Mouse (Mus musculus) CH12.LX (cell line): ENCODE measurements around the gene Krt39. TPM values are rescaled to one million over a fixed set of nuclear protein-coding genes. Genes with fewer than 3 reads are reported as not detected.

ENCODE experiments used
- DNase-seq: peaks from one replicate; pipeline ENCODE4 v3.0.0-alpha.2; 2013; ENCODE audit errors: extremely low read depth
- H3K27ac ChIP-seq: 2 replicates; pipeline ENCODE4 v1.5.1; 2012; ENCODE audit warnings: low read depth, mild to moderate bottlenecking, control low read depth, moderate library complexity; ENCODE audit not compliant: insufficient read depth
- H3K27me3 ChIP-seq: replicated peaks from 2 replicates; pipeline ENCODE3; 2012; ENCODE audit warnings: inconsistent platforms
- H3K36me3 ChIP-seq, 2 experiments: replicated peaks in 1 of 2; 2 replicates each; pipeline versions ENCODE3 to v1.6.1; 2012; ENCODE audit warnings: inconsistent platforms in 1 of 2, low read length in 1 of 2, mild to moderate bottlenecking in 1 of 2, mixed read lengths in 1 of 2, moderate library complexity in 1 of 2; ENCODE audit not compliant: control insufficient read depth in 1 of 2, insufficient read depth in 1 of 2
- H3K4me1 ChIP-seq, 2 experiments: 2 replicates each; pipeline ENCODE4 v1.6.1; 2012; ENCODE audit warnings: inconsistent platforms in 1 of 2, moderate library complexity in 1 of 2; ENCODE audit not compliant: insufficient read depth in 2 of 2, control insufficient read depth in 1 of 2
- H3K4me2 ChIP-seq: 2 replicates; pipeline ENCODE4 v1.6.1; 2012; ENCODE audit warnings: low read depth, mild to moderate bottlenecking, control low read depth; ENCODE audit not compliant: poor library complexity, insufficient read depth, severe bottlenecking
- H3K4me3 ChIP-seq, 3 experiments: fragments of 150-350 bp in 1 of 3; sonication (generic) in 1 of 3; replicated peaks in 1 of 3; 2 replicates each; pipeline versions ENCODE3 to v1.5.1; 2011 to 2012; ENCODE audit warnings: low read depth in 2 of 3, low read length in 2 of 3, mild to moderate bottlenecking in 2 of 3, moderate library complexity in 2 of 3, control low read depth in 1 of 3, improper control_type of control experiment in 1 of 3, inconsistent platforms in 1 of 3, mixed read lengths in 1 of 3; ENCODE audit not compliant: poor library complexity in 1 of 3
- H3K79me2 ChIP-seq: replicated peaks from 2 replicates; pipeline ENCODE4 v1.6.1; 2012; ENCODE audit warnings: mild to moderate bottlenecking, moderate library complexity; ENCODE audit not compliant: control insufficient read depth, poor library complexity, insufficient read depth, severe bottlenecking; ENCODE audit errors: extremely low read depth
- H3K9ac ChIP-seq: 2 replicates; pipeline ENCODE4 v1.6.1; 2012; ENCODE audit warnings: low read depth, mild to moderate bottlenecking, control low read depth, moderate library complexity; ENCODE audit not compliant: insufficient read depth
- H3K9me3 ChIP-seq: replicated peaks from 2 replicates; pipeline ENCODE3; 2012; ENCODE audit warnings: low read length, inconsistent platforms, mixed read lengths
- CHD2 ChIP-seq: IDR thresholded peaks from 2 replicates; pipeline ENCODE4 v1.6.1; 2011; ENCODE audit warnings: low read length, improper control_type of control experiment
- ELF1 ChIP-seq: IDR thresholded peaks from 2 replicates; pipeline ENCODE4 v1.6.1; 2014; ENCODE audit warnings: low read depth, mild to moderate bottlenecking, inconsistent platforms, low read length, improper control_type of control experiment
- IRF4 ChIP-seq: IDR thresholded peaks from 2 replicates; pipeline ENCODE4 v1.6.1; 2014; ENCODE audit warnings: low read depth, mild to moderate bottlenecking, inconsistent platforms, low read length, improper control_type of control experiment
- JUN ChIP-seq: IDR thresholded peaks from 2 replicates; pipeline ENCODE4 v1.6.1; 2011; ENCODE audit warnings: low read depth, mild to moderate bottlenecking, low read length, improper control_type of control experiment, moderate library complexity; ENCODE audit not compliant: insufficient read depth
- JUND ChIP-seq: conservative IDR thresholded peaks from 2 replicates; pipeline ENCODE4 v1.6.1; 2011; ENCODE audit warnings: low read depth, low read length, improper control_type of control experiment
- MAFK ChIP-seq: IDR thresholded peaks from 2 replicates; pipeline ENCODE4 v1.6.1; 2011; ENCODE audit warnings: low read length, improper control_type of control experiment; ENCODE audit not compliant: insufficient replicate concordance
- MYC ChIP-seq: IDR thresholded peaks from 2 replicates; pipeline ENCODE4 v1.6.1; 2011; ENCODE audit warnings: low read depth, mild to moderate bottlenecking, improper control_type of control experiment, low read length
- SIN3A ChIP-seq: IDR thresholded peaks from 2 replicates; pipeline ENCODE4 v1.6.1; 2012; ENCODE audit warnings: low read length, improper control_type of control experiment, inconsistent platforms
- TBP ChIP-seq: conservative IDR thresholded peaks from 2 replicates; pipeline ENCODE4 v1.6.1; 2011; ENCODE audit warnings: low read depth, low read length, improper control_type of control experiment
- ZMIZ1 ChIP-seq: IDR thresholded peaks from 2 replicates; pipeline ENCODE4 v1.6.1; 2012; ENCODE audit warnings: low read depth, mild to moderate bottlenecking, inconsistent platforms, low read length, improper control_type of control experiment
- ZNF384 ChIP-seq: IDR thresholded peaks from 2 replicates; pipeline ENCODE4 v1.6.1; 2012; ENCODE audit warnings: low read depth, low read length, improper control_type of control experiment, inconsistent platforms
- dilution Hi-C: fragments of 300-500 bp; cut with MboI; formaldehyde crosslinking; loops from 2 replicates; pipeline ENCODE4 v1.14.3; 2020; ENCODE audit warnings: low sequenced_read_pairs; ENCODE audit not compliant: extremely low pct_unique_long_range_greater_than_20kb, extremely low pct_ligation_motif_present
- in situ Hi-C: fragments of 300-500 bp; cut with MboI; formaldehyde crosslinking; loops from 3 replicates; pipeline ENCODE4 v1.14.3; 2019; ENCODE audit warnings: low sequenced_read_pairs, low pct_ligation_motif_present, low pct_unique_long_range_greater_than_20kb, mixed read lengths
- polyA plus RNA-seq: library from polyadenylated mRNA; unstranded; fragments of >175 nt; gene quantifications from 2 replicates; pipeline ENCODE4 v1.2.1, GENCODE M21; 2012; ENCODE audit warnings: low read depth; ENCODE audit not compliant: insufficient read length
- total RNA-seq, 2 experiments: library from RNA; depleted of rRNA; stranded (reverse); fragments of 300-350 nt in 1 of 2; fragments of >200 nt in 1 of 2; gene quantifications; 2 replicates each; pipeline ENCODE4 v1.2.3; 2012 to 2014

Gene Krt39
- total and polyA plus RNA-seq, 3 experiments, result not detected

DNA sequence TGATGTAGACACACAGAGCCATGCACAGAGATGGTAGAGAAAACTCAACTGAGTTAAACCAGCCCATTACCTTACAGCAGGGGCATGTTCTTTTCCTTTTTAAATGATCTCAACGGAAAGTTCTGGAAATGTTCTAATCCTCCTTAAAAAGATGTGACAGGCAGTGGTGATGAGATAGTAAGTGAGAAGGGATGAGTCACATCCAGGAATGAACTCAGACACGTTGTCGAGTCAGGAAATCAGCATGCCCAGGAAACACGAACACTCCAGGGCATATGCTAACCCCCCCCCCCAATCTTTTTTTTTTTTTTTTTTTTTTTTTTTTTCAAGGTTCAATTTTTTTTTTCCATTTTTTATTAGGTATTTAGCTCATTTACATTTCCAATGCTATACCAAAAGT is 48.7 kb downstream of the Krt39 start:
- Histone ChIP-seq H3K4me3 (no peak overlapping the region), H3K27me3 (peaks cover 89% of the 10 kb centered on the region), H3K4me2 (no peak overlapping the region), H3K27ac (no peak overlapping the region), H3K36me3 (no peaks in the 10 kb centered on the region), H3K9ac (no peak overlapping the region), H3K9me3 (no peaks in the 10 kb centered on the region), H3K79me2 (no peaks in the 10 kb centered on the region), H3K4me1 (no peaks in the 10 kb centered on the region)
- dilution Hi-C loops, result no loop called here
- no peak for TF ChIP-seq CHD2
- no peak for DNase-seq
- in situ Hi-C loops, result no loop called here

- TF ChIP-seq MYC, result no peak
- TF ChIP-seq TBP, result no peak
- TF ChIP-seq ZNF384, result no peak
- TF ChIP-seq ELF1, result no peak
- TF ChIP-seq JUN, result no peak
- TF ChIP-seq SIN3A, result no peak
- TF ChIP-seq ZMIZ1, result no peak
- Histone ChIP-seq H3K79me2 (no peaks in the 10 kb centered on the region), H3K27ac (no peak overlapping the region), H3K9ac (no peak overlapping the region), H3K9me3 (no peaks in the 10 kb centered on the region), H3K36me3 (no peaks in the 10 kb centered on the region), H3K27me3 (peaks cover 87% of the 10 kb centered on the region), H3K4me1 (no peaks in the 10 kb centered on the region), H3K4me2 (no peak overlapping the region), H3K4me3 (no peak overlapping the region)
- dilution Hi-C loops (no loop called here), in situ Hi-C loops (no loop called here)
- no peak for DNase-seq
These were observed 49.2 kb downstream of the Krt39 start for GRCm38 (mm10) chr11:99471946-99472345.

GRCm38 (mm10) chr11:99469228-99469627 is 51.9 kb downstream of the Krt39 start:
- dilution Hi-C loops (no loop called here), in situ Hi-C loops (loop anchor here (10.0 kb wide), 2 partner anchors 536 to 826 kb away; no protein-coding TSS in a partner anchor)
- H3K27ac ChIP-seq, result no peak overlapping the region
- H3K9me3 ChIP-seq, result no peaks in the 10 kb centered on the region
- no peak overlapping the region for H3K4me3 ChIP-seq
- DNase-seq, result no peak
- H3K4me1 ChIP-seq, result no peaks in the 10 kb centered on the region
- TF ChIP-seq IRF4 (no peak), ZMIZ1 (no peak), JUND (no peak), JUN (no peak), MAFK (no peak)
- H3K9ac ChIP-seq, result no peak overlapping the region
- no peaks in the 10 kb centered on the region for H3K36me3 ChIP-seq
- H3K79me2 ChIP-seq, result no peaks in the 10 kb centered on the region
- no peak overlapping the region for H3K4me2 ChIP-seq
- H3K27me3 ChIP-seq, result peaks cover 85% of the 10 kb centered on the region
